Mouse (Mus musculus): ENCODE measurements around the gene Ccdc136.

DNA sequence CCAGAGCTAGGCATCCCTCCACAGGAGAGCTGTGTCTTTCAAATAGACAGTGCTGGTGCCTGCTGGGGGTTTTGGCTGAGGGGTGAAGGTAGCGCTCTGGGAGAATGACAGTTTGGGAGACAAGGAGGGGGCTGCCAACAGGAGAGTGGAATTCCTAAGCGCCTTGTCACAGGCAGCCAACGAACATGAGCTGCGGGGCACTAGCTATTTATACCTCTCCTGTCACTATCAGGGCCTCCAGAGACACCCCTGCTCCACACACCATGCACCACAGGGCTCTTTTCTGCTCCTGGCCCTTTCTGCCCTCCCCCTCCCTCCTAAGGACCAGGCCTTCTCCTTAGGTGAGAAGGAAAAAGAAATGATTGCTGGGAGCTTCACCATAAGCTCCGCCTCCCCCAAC is 35.4 kb downstream of the Ccdc136 start:
- TF ChIP-seq HCFC1 (IDR thresholded peaks at IDR 0.05; ENCODE audit: borderline replicate concordance, insufficient read depth, low read length), result no peak
- TF ChIP-seq ZC3H11A (IDR thresholded peaks at IDR 0.05; ENCODE audit: borderline replicate concordance, low read depth, low read length), result no peak

Measured in ES-E14 (cell line).